In the genomic region with DNA sequence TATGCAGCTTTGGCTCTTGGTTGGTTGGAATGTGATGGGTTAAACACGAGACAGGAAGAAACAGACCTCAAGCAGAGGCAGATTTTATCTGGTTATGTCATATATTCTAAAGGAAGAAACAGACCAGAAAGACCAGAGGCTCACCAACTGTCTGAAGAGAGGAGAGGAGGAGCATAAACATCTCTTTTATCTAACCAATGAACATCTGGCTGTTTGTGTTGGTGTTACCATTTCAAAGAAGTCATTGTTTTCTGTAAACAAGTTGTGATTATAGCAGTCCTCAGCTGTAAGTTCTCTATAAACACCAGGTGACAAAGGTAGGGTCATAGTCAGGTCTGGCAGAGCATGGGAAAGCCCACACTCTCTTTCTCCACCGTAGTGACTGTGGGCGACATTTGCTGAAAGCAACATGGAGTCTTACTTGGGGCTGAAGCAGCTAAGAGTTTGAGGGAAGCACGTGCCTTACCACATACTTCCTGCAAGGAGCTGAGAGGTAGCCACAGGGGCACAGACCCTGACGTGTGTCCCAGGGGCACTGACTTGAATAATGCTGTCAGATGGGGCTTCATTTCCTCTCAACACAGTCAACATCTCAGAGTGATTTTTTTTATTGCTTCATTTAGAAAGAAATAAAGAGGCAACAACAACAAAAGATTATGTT, we compare ENCODE assay signal across 17 mouse cellular contexts. TPM values are rescaled to one million over a fixed set of nuclear protein-coding genes. Genes with fewer than 3 reads are reported as not detected.
DNase-seq lines count a peak whose midpoint lies in the region; ATAC-seq and TF ChIP-seq lines count a peak whose summit lies in the region.
"Had no signal": no experiment of that assay in that cellular context is flagged by ENCODE, and none has a peak within 500 bp of the region (broad histone marks: within the 10 kb centered on the region; RNA-seq: fewer than 3 reads in every experiment).

No protein-coding gene starts in this region.

- no peak overlapping the region for H3K4me2 ChIP-seq in heart, postnatal 0 days (ENCODE audit: low read depth, low read length)
- no peak overlapping the region for H3K4me2 ChIP-seq in hindbrain, embryonic 14.5 days (replicated peaks)
- H3K4me2 ChIP-seq: forebrain, embryonic 12.5 days; liver, embryonic 15.5 days; midbrain, embryonic 13.5 days; neural tube, embryonic 15.5 days had no signal

- no peak for DNase-seq in heart, postnatal 0 days (ENCODE audit: low spot score)
- DNase-seq in heart, postnatal 25 days (ENCODE audit: low spot score) = no peak
- DNase-seq in splenic B cell, adult 2 months (ENCODE audit: low read depth, low spot score) = peak; percentile 91
- DNase-seq in right cerebral cortex, adult 18-20 months = no peak
- DNase-seq in neural tube, embryonic 10.5 days (ENCODE audit: extremely low spot score, low spot score) = no peak
- DNase-seq in hindbrain, embryonic 14.5 days (ENCODE audit: low spot score) = no peak
- DNase-seq: cerebellum, adult 9-10 months had no signal

- no peaks in the 10 kb centered on the region for H3K27me3 ChIP-seq in heart, postnatal 0 days (ENCODE audit: control insufficient read depth, insufficient read depth, low read length)
- no peaks in the 10 kb centered on the region for H3K27me3 ChIP-seq in splenic B cell, adult 2 months (ENCODE audit: control insufficient read depth, insufficient read depth, low read length, poor library complexity, severe bottlenecking)
- no peaks in the 10 kb centered on the region for H3K27me3 ChIP-seq in hindbrain, embryonic 14.5 days (ENCODE audit: control insufficient read depth, insufficient read depth, low read length)
- H3K27me3 ChIP-seq: forebrain, embryonic 12.5 days; liver, embryonic 15.5 days; midbrain, embryonic 13.5 days; neural tube, embryonic 15.5 days had no signal

- H3K9me3 ChIP-seq in heart, postnatal 0 days (replicated peaks; ENCODE audit: control insufficient read depth, low read length) = no peaks in the 10 kb centered on the region
- no peaks in the 10 kb centered on the region for H3K9me3 ChIP-seq in hindbrain, embryonic 14.5 days (ENCODE audit: control insufficient read depth, low read length)
- H3K9me3 ChIP-seq: forebrain, embryonic 12.5 days; liver, embryonic 15.5 days; midbrain, embryonic 13.5 days; neural tube, embryonic 15.5 days had no signal

- TF ChIP-seq CTCF in heart, postnatal 0 days (IDR thresholded peaks at IDR 0.05; ENCODE audit: low read depth) = no peak

- no peak overlapping the region for H3K4me3 ChIP-seq in heart, postnatal 0 days (ENCODE audit: low read depth, low read length)
- no peak overlapping the region for H3K4me3 ChIP-seq in hindbrain, embryonic 14.5 days (replicated peaks; ENCODE audit: low read length)
- H3K4me3 ChIP-seq: forebrain, embryonic 12.5 days; liver, embryonic 15.5 days; midbrain, embryonic 13.5 days; neural tube, embryonic 15.5 days had no signal

- no peaks in the 10 kb centered on the region for H3K36me3 ChIP-seq in heart, postnatal 0 days (replicated peaks; ENCODE audit: control insufficient read depth, insufficient read depth, low read length)
- no peaks in the 10 kb centered on the region for H3K36me3 ChIP-seq in splenic B cell, adult 2 months (ENCODE audit: control insufficient read depth, insufficient read depth, low read length, poor library complexity, severe bottlenecking)
- no peaks in the 10 kb centered on the region for H3K36me3 ChIP-seq in hindbrain, embryonic 14.5 days (replicated peaks; ENCODE audit: control insufficient read depth, insufficient read depth)
- H3K36me3 ChIP-seq: forebrain, embryonic 12.5 days; liver, embryonic 15.5 days; midbrain, embryonic 13.5 days; neural tube, embryonic 15.5 days had no signal

- no peak for ATAC-seq in heart, postnatal 0 days (ENCODE audit: insufficient read depth, low read depth)
- peak; percentile 80 for ATAC-seq in CD4-positive, CD25-positive, alpha-beta regulatory T cell, adult 4 months
- ATAC-seq in inflammation-experienced regulatory T-cells, adult 6 months = peak; percentile 81
- no peak for ATAC-seq in hindbrain, embryonic 14.5 days (ENCODE audit: low FRiP score)
- ATAC-seq: intestine, postnatal 0 days; midbrain, embryonic 13.5 days had no signal

- no peak overlapping the region for H3K9ac ChIP-seq in heart, postnatal 0 days (replicated peaks; ENCODE audit: low read depth, low read length)
- no peak overlapping the region for H3K9ac ChIP-seq in hindbrain, embryonic 14.5 days
- H3K9ac ChIP-seq: forebrain, embryonic 12.5 days; liver, embryonic 15.5 days; midbrain, embryonic 13.5 days; neural tube, embryonic 15.5 days had no signal

- intact Hi-C loops in heart, postnatal 25 days (cut with DNase I) = no loop called here

- TF ChIP-seq EP300 in heart, postnatal 0 days (IDR thresholded peaks at IDR 0.05; ENCODE audit: low read depth) = no peak

- H3K27ac ChIP-seq in heart, postnatal 0 days (ENCODE audit: low read depth) = peak overlapping the region; percentile 8; the same call in 1 of the 2 replicates
- H3K27ac ChIP-seq in hindbrain, embryonic 14.5 days = no peak overlapping the region
- H3K27ac ChIP-seq: forebrain, embryonic 12.5 days; liver, embryonic 15.5 days; midbrain, embryonic 13.5 days; neural tube, embryonic 15.5 days had no signal

- no peaks in the 10 kb centered on the region; the same call in 1 of the 2 replicates for H3K4me1 ChIP-seq in heart, postnatal 0 days (ENCODE audit: control insufficient read depth, insufficient read depth)
- no peaks in the 10 kb centered on the region for H3K4me1 ChIP-seq in hindbrain, embryonic 14.5 days (replicated peaks; ENCODE audit: control insufficient read depth, insufficient read depth, low read length)
- H3K4me1 ChIP-seq: forebrain, embryonic 12.5 days; liver, embryonic 15.5 days; midbrain, embryonic 13.5 days; neural tube, embryonic 15.5 days had no signal

- 58% methylated on average over 5 of the region's 5 CpGs for WGBS in heart, postnatal 0 days
- 63% methylated on average over 5 of the region's 5 CpGs for whole genome bisulfite sequencing in hindbrain, embryonic 14.5 days

RNA-seq across cellular contexts. Expression of a gene that starts 31.4 kb away (rescaled TPM):
- 15.6 and 22.4 TPM in 2 replicates for total RNA-seq in heart, postnatal 0 days (2014; rRNA removed; ENCODE audit: low replicate concordance)
- 6.0 and 6.3 TPM in 2 replicates for polyA plus RNA-seq in heart, postnatal 0 days (2015; fragmentation: Nextera tagmentation; extraction: Ambion mirVana)
- total RNA-seq in heart, postnatal 25 days (2021) = 10 to 100 TPM; 54.1 to 55.3 TPM
- polyA plus RNA-seq in CD4-positive, CD25-positive, alpha-beta regulatory T cell, adult 4 months (2017; shearing (Covaris generic)) = 10 to 100 TPM; 62.3 to 90.1 TPM
- 10 to 100 TPM; 64.0 to 82.6 (median 70.0) TPM for polyA plus RNA-seq in inflammation-experienced regulatory T-cells, adult 6 months (2017; shearing (Covaris generic))
- polyA plus RNA-seq in hindbrain, embryonic 14.5 days (2014; fragmentation: Nextera tagmentation; extraction: Ambion mirVana) = 117 and 125 TPM in 2 replicates

RNA-seq across cellular contexts. Expression of a gene that starts 45.3 kb away (rescaled TPM):
- 1.3 TPM in 1 of 2 replicates, not detected in the other for total RNA-seq in heart, postnatal 0 days (2014; rRNA removed; ENCODE audit: low replicate concordance)
- polyA plus RNA-seq in heart, postnatal 0 days (2015; fragmentation: Nextera tagmentation; extraction: Ambion mirVana) = not detected in 2 replicates
- under 1 TPM; 0.16 to 0.31 TPM for total RNA-seq in heart, postnatal 25 days (2021)
- 100 to 1,000 TPM; 152 to 211 TPM for polyA plus RNA-seq in CD4-positive, CD25-positive, alpha-beta regulatory T cell, adult 4 months (2017; shearing (Covaris generic))
- polyA plus RNA-seq in inflammation-experienced regulatory T-cells, adult 6 months (2017; shearing (Covaris generic)) = 100 to 1,000 TPM in 2 of 3 experiments, 10 to 100 TPM in 1; 82.4 to 182 (median 158) TPM
- 0.05 TPM in 1 of 2 replicates, not detected in the other for polyA plus RNA-seq in hindbrain, embryonic 14.5 days (2014; fragmentation: Nextera tagmentation; extraction: Ambion mirVana)
- total RNA-seq: gastrocnemius, adult 8-10 months had no signal
- polyA plus RNA-seq: embryonic facial prominence, embryonic 11.5 days; forebrain, embryonic 12.5 days; heart, embryonic 14.5 days; midbrain, embryonic 13.5 days; neural tube, embryonic 15.5 days had no signal

RNA-seq across cellular contexts. Expression of a gene that starts 52.3 kb away (rescaled TPM):
- total RNA-seq in heart, postnatal 0 days (2014; rRNA removed; ENCODE audit: low replicate concordance) = not detected in 2 replicates
- polyA plus RNA-seq in heart, postnatal 0 days (2015; fragmentation: Nextera tagmentation; extraction: Ambion mirVana) = not detected in 2 replicates
- total RNA-seq in heart, postnatal 25 days (2021) = not detected
- polyA plus RNA-seq in CD4-positive, CD25-positive, alpha-beta regulatory T cell, adult 4 months (2017; shearing (Covaris generic)) = under 1 TPM in 1 of 2 experiments, not detected in 1; 0.28 TPM
- polyA plus RNA-seq in inflammation-experienced regulatory T-cells, adult 6 months (2017; shearing (Covaris generic)) = under 1 TPM in 1 of 3 experiments, not detected in 2; 0.69 TPM
- polyA plus RNA-seq in hindbrain, embryonic 14.5 days (2014; fragmentation: Nextera tagmentation; extraction: Ambion mirVana) = not detected in 2 replicates
- total RNA-seq: gastrocnemius, adult 8-10 months had no signal
- polyA plus RNA-seq: embryonic facial prominence, embryonic 11.5 days; forebrain, embryonic 12.5 days; heart, embryonic 14.5 days; intestine, postnatal 0 days; liver, embryonic 15.5 days; midbrain, embryonic 13.5 days; neural tube, embryonic 15.5 days had no signal

Comparison
In these comparisons a context has a peak if more than half of its experiments do, and no peak if none do; other contexts are left out.
1. ATAC-seq: peak in CD4-positive, CD25-positive, alpha-beta regulatory T cell, adult 4 months (single experiment) and inflammation-experienced regulatory T-cells, adult 6 months (single experiment); none in heart, postnatal 0 days (single experiment) and hindbrain, embryonic 14.5 days (single experiment).
2. RNA of a gene that starts 45.3 kb away (polyA plus RNA-seq): 152 to 211 TPM in CD4-positive, CD25-positive, alpha-beta regulatory T cell, adult 4 months and 82.4 to 182 TPM in inflammation-experienced regulatory T-cells, adult 6 months; not detected in heart, postnatal 0 days and 0.05 TPM in hindbrain, embryonic 14.5 days; every median in the first group is over 10 times any median in the second.